Mouse (Mus musculus) monocyte, adult 59 days (primary cell): ENCODE data around the gene Apba2. TPM values are rescaled to one million over a fixed set of nuclear protein-coding genes. Genes with fewer than 3 reads are reported as not detected.

Experiments used
- total RNA-seq, 2 experiments: library from RNA; stranded (reverse); gene quantifications; one replicate each; pipeline ENCODE4 v1.2.4; 2023

Gene Apba2
- not detected for total RNA-seq

DNA sequence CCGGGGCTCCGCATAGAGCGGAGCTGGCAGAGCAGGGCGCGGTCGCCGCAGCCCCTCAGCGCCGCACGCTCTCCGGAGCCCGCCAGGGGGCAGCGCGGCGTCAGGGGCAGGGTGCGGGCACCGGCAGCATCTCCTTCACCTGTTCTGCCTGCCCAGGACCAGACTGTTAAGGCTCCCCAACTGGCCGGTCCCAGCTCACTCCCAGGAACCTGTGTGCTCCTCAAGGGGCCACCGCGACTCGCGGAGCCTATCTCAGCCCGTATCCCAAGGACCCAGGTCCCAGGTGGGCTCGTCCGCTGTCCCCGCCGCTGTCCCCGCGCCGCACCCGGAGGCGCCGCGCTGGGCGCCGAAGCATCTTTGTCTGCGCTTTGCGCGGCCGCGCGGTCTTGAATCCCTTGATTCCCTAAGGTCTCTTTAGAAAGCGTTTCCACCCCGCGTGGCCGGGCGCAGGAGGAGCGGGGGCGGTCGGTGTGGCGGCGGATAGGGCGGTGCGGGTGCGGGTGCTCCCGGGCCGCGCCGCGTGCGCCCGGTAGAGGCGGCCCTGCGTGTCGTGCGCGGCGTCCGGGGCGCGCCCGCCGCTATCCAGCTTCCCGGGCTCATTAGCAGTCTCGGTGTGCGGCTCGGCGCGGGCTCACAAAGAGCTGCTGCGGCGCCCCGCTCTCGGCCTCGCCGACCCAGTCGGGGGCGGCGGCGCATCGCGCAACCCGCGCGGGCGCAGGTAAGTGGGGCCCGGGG, at the start of gene Apba2:
Apba2 (plus strand) TSS at position 171 of the 735 bp plus-strand sequence.

Other genes with a start within 250 kb of the Apba2 start
- 10 to 100 TPM; 51.9 to 57.9 TPM for gene Mtmr10, start 214.1 kb upstream of the Apba2 start, total RNA-seq
- 1 to 10 TPM; 3.9 to 4.9 TPM for gene Fan1, start 127.6 kb upstream of the Apba2 start, total RNA-seq
- gene Mphosph10, start 109.4 kb upstream of the Apba2 start, total RNA-seq, result 10 to 100 TPM; 31.2 to 36.3 TPM
- 10 to 100 TPM; 21.2 to 23.1 TPM for gene Mcee, start 109.1 kb upstream of the Apba2 start, total RNA-seq